Mouse (Mus musculus) urinary bladder, postnatal 36 days (tissue): ENCODE results near the gene Slc43a2.
A peak's percentile ranks its signal among the peaks of the same experiment; 100 is the strongest.

Source experiments
- DNase-seq, 2 experiments: peaks; one replicate each; pipeline ENCODE4 v3.0.0; 2022; ENCODE audit warnings: low spot score in 2 of 2, mixed read lengths in 1 of 2

Slc43a2 gene

GRCm38 (mm10) chr11:75529771-75530170 is 1.7 kb upstream of the Slc43a2 start:
- no peak for DNase-seq

- peak; percentile 97 for DNase-seq
These were observed 1.2 kb upstream of the Slc43a2 start for GRCm38 (mm10) chr11:75530325-75530724.

GRCm38 (mm10) chr11:75530845-75531373 is 585 bp upstream of the Slc43a2 start:
- no peak for DNase-seq

GRCm38 (mm10) chr11:75532340-75533277 is 1.1 kb downstream of the Slc43a2 start:
- DNase-seq = no peak

- DNase-seq = no peak
These were observed 2.0 kb downstream of the Slc43a2 start for GRCm38 (mm10) chr11:75533314-75534015.

DNA sequence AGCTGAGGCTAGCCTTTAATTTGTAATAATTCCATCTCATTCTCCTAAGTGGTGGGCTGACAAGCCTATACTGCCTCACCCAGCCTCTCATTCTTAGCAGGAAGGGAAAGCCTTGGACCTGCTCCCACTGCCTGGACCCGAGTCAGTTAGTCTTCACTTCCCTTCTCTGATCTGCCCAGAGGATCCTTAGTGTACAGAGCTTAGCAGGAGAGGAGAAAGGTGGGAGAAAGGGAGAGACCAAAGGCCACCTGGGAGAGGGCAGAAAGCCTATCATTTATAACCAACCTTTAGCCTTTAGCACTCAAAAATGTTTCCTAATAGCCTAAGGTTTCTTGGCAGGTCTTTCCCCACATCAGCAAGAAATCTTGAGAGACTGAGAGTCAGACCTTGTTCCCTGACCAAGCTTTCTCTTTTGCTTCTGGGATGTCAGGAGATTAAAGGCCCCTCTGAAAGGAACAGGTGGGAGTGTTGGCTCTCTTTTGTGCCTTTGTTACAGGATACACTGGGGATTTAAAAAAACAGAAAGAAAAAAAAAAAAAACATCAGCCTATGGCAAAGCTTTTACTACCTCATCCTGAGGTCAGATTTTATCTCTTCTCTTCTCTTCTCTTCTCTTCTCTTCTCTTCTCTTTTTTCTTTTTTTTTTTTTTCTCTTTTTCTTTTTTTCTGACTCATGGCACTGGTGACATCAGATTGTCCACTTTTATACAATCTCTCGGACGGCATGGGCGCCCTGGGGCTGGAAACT is 3.0 kb downstream of the Slc43a2 start:
- no peak for DNase-seq

DNA sequence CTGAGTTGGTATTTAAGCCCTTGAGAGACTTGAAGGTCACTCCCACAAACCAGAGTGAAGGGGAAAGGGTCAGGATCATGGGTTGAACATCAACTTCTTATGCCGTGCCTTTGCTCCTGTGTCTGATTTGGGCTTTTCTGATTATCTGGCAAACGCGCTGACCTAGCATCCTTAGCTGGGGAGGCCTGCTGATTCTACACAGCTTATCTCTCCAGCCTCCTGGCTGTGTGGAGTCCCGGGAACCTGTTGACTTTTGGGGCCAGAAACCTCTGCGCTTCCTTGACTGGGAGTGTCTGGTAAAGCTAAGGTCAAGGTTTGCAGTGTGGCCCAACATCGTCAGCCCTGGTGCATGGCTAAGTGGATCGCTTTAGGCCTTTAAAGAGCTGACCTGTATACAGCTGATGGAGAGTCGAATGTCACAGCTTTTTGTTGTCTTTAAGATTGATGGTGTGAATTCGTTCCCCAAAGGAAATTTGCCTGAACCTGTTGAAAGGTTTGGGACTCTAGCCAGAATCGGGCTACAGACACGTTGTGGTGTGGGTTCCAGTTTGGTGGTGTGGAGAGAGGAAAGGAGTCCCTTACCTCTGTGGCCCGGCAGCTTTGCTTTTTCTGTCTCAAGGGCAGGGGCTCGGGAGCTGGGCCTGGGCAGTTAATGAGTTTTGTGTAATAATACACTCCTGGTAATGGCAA is 3.8 kb downstream of the Slc43a2 start:
- DNase-seq = no peak

DNA sequence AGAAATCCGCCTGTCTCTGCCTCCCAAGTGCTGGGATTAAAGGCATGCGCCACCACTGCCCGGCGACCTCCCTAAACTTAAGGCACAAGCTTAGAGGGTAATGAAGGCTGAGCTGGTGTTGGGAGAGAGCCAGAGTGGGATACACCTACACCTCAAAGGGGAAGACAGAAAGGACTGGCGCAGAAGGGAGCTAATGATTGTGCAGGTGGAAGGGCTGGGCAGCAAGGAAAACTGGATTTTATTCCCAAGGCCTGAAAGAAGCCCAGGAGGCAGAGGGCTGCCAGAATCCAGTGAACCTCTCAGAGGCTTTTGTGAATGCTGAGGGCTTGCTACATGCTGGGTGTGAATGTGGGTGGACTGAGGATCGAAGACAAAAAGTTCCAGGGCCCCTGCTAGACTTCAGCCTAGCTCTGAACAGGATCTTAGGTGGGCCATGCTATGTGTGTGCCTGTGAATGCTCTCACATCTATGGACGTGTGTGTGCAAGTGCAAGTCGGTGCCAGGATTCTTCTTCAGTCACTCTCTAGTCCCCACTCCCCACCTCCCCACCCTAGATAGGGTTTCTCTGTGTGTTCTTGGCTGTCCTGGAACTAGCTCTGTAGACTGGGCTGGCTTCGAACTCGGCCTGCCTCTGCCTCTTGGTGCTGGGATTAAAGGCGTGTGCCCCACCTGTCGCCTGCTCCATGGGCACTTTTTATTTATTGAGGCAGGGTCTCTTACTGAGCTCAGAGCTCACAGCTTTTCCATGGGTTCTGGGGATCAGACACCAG is 4.9 kb downstream of the Slc43a2 start:
- no peak for DNase-seq

DNA sequence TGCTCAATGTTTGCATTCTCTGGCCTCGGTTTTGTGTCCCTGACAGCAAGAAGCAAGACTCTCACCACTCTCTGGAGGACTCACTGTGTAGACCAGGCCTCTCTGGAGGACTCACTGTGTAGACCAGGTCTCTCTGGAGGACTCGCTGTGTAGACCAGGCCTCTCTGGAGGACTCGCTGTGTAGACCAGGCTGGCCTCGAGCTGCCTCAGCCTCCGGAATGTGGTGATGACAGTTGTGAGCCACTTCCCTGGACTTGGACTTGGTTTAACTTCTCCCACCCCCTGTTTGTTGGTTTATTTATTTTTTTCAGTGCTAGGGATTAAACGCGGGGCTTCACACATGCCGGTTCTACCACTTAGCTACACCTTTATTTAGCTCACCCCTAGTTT is 5.5 kb downstream of the Slc43a2 start:
- DNase-seq = no peak

DNA sequence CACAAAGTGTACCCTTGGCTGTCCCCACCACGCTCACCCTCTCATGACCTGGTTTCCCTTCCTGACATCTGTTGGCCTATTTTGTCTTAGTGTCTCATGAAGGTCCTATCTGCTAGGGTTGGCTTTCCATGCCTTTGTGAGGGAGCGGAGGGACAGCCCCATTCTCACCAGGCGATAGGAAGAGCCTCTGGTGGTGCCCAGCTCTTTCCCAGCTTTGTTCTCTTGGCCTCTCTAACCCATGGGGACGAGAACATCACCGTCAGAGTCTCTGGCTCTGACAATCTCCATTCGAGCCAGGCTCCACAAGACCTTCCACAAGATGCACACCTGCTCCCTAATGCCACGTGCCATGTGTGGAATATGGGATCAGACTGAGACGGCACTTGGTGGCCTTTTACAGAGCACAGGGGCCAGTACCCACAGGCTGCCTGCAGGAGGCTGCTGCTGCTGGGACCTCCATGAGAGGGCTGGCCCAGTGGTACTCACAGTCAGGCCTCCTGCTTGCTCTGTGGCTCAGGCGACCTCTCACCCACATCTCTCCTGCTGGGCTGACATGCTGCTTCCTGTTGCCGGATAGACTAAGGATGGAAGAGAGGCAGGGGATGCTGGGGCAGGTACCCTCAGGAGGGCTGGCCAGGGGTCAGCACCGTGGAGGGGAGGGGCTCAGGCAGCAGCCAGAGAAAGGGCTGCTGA is 6.1 kb downstream of the Slc43a2 start:
- DNase-seq = no peak

- DNase-seq = no peak
These were observed 6.9 kb downstream of the Slc43a2 start for GRCm38 (mm10) chr11:75538184-75538969.

- DNase-seq = no peak
These were observed 7.4 kb downstream of the Slc43a2 start for GRCm38 (mm10) chr11:75538970-75539299.

DNA sequence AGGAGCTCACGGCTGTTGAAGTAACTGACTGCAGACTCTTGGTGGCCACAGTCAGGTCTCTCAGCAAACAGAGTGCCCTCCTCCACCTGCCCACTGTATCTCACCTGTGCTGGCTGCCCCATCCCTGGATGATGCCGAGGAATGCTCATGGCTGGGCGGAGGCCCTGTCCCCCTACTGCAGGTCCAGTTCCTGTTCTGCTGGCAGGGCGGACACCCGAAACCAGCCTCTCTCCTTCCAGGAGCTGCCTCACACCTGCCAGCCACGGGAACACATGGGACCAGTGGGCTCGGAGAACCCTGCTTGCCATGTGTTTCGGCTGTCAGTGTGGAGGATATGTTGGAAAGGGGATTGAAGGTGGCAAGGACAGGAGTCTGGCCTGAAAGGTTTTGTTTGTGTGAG is 8.7 kb downstream of the Slc43a2 start:
- no peak for DNase-seq

DNA sequence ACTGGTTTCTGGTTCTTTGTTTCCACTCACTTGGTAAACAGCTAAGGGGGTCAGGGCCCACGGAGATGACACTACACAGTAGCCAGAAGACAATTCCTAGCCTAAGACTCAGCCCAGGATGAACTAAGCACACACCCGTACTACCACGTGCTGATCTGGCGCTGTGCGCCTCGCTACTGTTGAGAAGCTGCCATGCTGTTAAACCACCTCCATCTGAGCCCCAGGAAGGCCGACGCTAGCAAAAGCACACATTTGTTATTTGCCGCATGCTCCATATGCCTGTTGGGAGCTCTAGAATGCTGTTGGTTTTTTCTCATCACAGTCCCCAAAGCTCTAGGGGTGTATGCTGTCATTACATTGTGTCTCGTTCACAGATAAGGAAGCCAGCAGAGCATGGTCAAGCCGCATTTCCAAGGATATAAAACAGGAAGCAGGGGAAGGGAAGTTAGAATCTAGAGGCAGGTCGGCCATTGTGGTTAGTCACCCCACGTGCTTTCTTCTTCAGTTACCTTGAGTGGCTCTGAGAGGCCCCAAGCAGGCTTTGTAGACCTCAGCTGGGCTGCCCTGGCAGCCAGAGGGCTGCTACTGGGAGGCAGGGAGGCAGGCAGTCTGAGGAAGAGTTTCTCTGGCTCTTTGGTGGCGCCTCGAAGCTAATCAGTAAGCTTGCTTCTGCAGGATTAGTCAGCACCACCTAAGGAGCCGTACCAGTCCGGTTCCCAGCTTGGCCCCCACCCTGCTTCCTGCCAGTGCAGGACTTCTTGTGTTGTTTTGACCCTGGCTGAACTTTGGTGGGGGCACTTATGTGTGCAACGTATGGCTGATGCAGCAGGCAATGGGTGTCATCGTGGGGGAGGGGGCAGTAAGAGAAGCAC is 9.5 kb downstream of the Slc43a2 start:
- DNase-seq = no peak

DNA sequence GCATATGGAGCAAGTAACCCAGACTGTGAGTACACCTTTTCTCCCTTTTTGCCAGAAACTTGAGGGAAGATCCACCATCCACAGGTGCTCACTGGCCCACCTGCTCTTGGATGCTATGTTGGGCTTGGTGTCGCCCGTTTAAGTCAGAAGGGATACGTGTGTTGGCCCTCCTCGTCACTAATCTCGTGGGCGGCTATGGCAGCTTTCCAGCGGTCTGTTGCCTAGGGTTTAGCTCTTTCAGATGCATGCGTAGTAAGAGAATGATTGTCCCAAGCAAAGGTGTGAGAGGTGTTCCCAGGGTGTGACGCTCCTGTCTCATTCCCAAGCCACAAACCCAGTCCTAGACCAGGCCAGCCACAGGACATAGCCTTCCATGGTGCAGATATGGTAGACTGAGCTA is 13.2 kb downstream of the Slc43a2 start:
- no peak for DNase-seq

GRCm38 (mm10) chr11:75546057-75546456 is 14.6 kb downstream of the Slc43a2 start:
- no peak for DNase-seq

- DNase-seq = no peak
These were observed 18.2 kb downstream of the Slc43a2 start for GRCm38 (mm10) chr11:75549658-75550111.
